Mouse (Mus musculus): ENCODE measurements around the gene Ahr.

- TF ChIP-seq POLR2A (IDR thresholded peaks at IDR 0.05; ENCODE audit: insufficient read depth, low read depth, low read length) = no peak
- no peak for TF ChIP-seq CTCF (IDR thresholded peaks at IDR 0.05; ENCODE audit: insufficient read depth, low read depth, low read length)
Observed at GRCm38 (mm10) chr12:35504081-35504480, 30.8 kb downstream of the Ahr start.

Measured in olfactory bulb, adult 2 months (tissue).